Mouse (Mus musculus) gastrocnemius, adult 8-10 months (tissue): Measurements from ENCODE around the gene Phf21a. TPM values are rescaled to one million over a fixed set of nuclear protein-coding genes. Genes with fewer than 3 reads are reported as not detected.

ENCODE experiments used
- DNase-seq, 2 experiments: peaks; one replicate each; pipeline ENCODE4 v3.0.0; 2022; ENCODE audit warnings: low spot score in 2 of 2
- total RNA-seq, 4 experiments: library from RNA; stranded (reverse); gene quantifications; 2 replicates each; pipeline ENCODE4 v1.2.4; 2022

Gene Phf21a
- total RNA-seq, 4 experiments from 2014 or later: 20.7 to 25.6 (median 22.4) TPM

DNA sequence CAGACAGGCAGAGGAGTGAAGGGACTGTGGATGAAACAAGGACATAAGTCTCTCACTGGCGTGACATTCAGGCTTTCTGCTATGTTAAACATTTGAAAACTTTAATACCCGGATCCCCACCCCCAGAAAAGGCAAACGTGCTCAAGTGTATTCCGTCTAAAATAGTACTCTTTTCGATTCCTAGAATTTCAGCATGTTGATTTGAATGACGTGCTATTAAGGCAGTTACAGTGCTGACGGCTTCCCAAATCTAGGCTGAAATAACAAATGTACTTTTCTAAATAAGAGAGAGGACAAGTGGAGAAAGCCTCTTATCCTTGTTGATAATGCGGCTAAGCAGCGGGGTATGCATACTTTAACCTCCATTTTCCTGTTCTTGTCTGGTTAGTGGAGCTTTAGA is 137.1 kb downstream of the Phf21a start:
- DNase-seq: no peak

DNA sequence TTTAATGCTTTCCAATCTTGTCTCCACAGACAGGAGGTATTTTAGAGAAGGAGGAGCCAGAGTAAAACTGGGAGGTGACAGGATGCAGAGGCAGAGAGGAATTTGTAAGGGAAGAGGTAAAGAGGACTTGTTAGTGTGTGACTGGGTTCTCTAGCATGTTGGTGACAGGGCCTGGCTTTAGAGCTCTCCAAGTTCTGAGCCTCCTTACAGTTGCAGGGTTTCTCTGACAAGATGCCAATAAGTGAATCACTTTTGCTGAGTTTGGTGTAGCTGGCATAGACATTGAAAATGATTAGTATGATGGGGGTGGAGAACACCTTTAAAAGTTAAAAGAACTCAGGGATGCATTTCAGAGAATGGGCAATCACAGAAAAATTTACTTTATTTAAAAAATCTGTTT is 138.8 kb downstream of the Phf21a start:
- no peak for DNase-seq

DNA sequence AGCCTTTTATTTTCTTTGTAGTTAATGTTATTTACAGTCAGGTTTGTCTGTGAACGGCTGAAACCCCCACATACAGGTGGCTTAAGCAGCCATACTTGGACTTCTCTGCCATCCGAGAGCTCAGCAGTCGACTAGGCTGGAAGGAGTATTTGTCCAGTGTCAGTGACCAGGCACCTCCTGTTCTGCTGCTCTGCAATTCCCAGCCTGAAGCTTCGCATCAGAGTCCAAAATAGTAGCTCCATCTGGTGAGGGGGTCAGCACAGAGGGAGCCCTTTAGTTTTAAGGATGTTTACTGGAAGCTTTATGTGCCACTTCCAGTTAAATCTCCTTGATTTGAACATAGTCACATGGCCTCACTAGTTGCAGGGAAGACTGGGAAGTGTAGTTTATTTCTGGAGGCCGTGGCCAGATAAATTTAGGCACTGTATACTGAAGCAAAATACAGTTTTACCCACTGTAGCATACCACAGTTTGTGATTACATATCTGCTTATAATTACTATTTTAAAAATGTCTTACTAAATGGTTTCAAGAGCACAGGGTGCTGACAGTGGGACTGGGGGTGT is 141.9 kb downstream of the Phf21a start:
- no peak for DNase-seq

DNA sequence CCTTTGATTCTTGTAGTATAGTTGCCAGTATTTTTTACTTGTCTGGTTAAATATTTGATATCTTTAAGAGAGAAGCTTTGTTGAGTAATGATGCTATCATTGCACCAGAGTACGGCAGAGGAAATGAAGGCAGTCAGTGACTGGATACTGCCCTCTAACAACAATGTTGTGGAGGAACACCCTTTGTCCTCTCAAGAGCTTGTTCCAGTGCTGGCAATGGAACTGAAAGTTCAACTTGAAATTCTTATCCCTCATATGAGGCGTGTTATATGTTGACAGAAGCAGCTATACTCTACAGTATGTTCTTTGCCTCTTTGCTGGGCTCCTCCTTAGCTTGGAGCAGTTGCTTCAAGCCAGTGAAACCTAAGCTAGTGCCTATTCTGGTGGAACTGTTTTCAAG is 147.4 kb downstream of the Phf21a start:
- DNase-seq: no peak

DNA sequence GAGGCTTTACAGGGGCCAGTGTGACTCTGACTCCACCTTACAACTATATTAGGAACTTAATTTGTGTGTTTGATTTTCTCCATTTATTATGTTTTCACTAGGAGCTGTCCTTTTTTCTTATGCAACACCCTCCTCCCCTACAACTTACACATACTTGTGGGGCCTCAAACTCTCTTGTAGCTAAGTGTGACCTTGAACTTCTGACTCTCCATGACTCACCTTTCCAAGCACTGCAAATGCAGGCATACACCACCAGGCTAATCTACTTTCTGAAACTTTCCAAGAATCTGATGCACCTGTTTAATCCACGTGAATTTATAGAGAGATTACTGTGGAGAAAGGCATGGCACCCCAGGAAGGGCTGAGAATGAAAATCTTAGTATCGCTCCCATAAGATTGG is 147.9 kb downstream of the Phf21a start:
- no peak for DNase-seq

DNA sequence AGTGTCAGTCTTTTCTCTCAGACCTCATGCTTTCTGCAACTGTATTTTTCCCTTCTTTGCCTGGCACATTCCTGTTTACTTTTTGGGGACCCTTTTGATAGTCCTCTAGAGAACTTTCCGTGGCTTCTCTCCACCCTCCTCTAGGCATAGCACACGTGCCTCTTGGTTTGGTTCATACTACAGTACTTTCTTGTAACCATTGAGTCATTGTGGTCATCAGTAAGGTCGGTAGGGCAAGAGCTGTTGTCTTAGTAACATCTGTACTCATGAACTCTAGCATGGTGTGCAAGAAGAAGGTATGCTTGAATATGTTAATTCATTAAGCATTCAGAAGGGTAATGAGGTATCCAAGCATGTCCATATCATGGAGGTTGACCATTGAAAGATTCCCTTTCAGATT is 148.4 kb downstream of the Phf21a start:
- no peak for DNase-seq

DNA sequence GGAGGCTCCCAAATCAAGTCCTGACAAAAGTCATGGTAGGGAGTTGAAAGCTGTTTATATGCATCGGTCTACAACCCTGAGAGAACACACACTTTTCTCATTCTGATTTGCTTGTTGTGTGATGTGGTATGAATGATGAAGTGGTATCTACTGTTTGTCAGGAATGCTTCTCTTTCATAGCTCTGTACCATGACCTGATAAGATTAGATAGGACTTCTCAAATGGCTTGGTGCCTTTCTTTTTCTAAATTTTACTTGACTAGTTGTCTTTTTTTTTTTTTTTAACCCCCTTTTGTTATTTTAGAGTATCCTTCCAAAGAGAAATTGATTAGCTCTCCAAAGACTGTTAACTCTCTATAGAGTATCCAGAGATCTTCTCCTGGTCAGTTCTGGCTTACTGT is 153.2 kb downstream of the Phf21a start:
- no peak for DNase-seq

DNA sequence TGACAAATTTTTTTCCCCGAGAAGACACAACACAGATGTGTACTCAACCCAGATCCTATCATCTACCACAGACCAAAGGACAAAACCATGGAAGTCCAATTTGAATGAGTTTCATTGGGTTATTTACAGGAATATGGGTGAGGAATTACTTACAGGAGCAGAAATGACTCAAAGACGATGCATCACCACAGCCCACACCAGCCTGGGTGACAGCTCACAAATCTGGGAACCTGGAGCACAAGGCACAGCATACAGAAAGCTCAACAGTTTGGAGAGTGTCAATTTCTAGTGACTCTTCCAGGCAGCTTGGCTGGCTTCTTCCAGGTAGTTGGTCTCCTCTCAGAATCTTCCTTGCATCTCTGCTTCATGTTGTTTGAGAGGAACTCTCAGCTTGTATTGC is 154.8 kb downstream of the Phf21a start:
- no peak for DNase-seq

DNA sequence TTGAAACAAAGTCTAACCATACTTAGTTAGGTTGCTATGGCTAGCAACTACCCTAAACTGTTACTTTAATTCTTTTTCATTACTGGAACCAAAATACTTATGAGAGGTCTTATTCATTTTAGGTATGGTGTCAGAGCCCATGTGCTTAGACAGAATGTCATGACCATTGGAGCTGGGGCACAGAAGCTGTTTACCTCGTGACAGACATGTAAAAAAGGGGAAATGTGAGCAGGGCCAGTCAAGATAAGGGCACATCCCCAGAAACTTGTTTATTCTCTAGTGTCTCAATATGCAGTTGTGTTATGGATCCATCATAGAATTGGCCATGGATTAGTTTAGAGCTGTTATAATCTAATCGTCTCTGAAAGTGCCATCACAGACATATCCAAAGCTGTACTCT is 157.6 kb downstream of the Phf21a start:
- DNase-seq: no peak

DNA sequence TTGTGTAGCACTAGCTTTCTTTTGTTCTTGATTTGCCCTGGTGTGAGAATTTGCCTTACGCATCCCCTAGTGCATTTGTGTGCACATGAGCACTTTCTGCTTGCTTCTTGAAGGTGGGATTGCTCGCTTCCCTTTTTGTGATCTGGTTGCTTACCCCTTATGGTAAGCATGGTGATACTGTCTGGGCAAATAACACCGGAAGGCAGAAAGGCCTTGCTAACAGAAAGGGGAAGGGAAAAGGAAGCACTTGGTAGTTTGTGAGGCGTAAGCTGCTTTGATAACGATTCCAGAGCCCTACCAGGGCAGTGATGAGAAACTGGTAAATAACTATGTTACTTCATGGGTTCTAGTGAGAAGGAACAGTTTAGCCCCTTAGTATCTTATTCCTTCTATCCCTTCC is 160.9 kb downstream of the Phf21a start:
- DNase-seq: no peak

DNA sequence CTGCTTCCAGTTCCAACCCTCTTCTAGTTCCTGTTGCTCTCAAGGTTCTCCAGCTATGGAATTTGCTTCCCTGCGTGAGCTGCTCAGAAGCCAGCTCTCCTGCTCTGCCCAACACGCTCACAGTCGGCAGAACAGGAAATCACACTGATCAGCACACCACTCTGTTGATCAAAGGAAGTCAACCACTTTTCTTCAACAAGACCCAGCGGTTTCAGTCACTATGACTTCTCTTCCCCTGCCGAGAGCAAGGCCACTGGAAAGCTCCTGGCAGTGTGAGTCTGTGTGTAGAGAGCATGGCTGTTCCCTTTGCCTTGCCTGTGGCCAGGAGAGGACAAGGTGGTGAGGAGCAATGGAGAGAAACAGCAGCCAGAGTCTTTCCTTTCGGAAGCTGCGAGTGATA is 163.2 kb downstream of the Phf21a start:
- no peak for DNase-seq

DNA sequence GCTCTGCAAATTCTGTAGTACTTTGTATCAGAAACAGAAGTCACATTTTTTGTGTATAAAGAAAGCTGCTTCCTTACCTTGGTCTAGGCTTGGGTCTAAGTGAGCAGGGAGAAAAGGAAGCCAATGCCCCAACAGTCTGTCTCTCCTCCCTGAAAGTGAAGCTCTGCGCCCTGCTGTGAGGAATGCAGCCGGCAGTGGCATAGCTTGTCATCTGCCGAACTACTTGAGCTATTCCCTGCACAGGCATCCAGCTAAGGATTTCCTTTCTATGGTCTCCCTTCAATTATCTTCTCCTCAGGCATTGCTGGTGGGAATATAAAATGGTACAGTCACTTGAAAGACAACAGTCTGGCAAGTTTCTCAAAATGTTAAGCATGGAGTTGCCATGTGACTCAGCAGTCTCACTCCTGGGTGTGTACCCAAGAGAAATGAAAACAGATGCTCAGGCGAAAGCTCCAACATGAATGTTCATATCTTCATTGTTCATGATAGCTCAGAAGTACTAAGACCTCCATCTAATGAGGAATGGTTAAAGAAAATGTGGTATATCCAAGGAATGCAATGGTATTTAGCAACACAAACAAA is 164.5 kb downstream of the Phf21a start:
- no peak for DNase-seq

DNA sequence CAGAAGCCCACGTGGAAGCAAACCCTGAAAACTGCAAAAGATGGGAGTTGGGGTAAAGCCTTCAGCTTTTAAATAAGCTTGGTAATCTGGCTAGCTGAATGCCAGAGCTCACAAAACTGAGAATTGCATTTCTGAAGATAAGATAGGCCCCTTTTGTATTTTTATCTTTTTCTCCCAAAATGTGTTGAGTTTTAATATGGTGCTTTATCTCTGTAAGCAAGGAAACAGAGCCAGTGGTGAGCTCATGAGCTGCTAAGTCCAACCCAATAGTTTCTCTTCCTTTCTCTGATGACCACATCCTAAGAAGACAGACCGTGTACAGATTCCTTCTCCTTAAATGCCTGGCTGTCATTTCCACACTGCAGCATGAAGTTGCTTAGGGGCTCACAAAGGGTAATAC is 167.0 kb downstream of the Phf21a start:
- no peak for DNase-seq

DNA sequence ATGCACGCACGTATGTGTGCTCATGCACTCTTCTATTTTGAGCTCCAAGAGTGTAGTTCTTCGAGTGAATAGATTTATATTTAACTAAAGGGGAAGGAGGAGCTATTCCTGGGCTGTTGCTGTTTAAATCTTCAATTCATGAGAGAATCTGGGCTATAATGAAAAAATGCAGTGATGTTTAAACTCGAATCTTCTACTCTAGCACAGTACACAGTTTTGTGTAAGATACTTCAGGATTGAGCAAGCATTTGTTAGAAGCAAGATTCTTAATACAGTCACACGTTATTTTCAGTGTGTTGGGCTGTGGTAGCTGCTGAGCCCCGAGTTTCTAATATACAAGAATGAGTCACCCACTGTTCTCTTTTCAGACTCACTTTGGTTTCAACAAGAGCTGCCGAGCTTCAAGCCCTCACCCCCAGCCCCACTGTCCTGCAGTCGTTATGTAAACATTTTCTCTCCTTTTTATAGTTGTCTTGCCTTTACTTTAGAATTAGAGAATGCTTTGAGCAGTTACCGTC is 173.2 kb downstream of the Phf21a start:
- no peak for DNase-seq

DNA sequence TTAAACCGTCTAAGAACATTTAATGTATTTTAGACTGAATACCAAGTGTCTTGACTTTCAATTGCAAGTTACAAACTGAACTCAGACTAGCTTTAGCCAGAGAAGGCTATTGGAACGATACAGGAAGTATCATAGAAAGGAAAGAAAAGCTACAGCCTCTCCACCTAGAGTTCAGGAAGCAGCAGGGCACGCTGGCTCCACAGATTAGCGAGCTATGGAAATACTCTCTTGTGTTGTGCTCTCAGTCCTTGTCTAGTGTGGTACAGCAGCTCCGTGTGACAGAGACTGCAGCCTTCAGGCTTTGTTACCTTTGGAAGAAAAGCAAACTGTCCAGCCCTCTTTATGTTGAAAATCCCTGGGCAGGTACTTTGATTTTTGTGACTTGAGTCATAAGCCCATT is 176.3 kb downstream of the Phf21a start:
- no peak for DNase-seq

DNA sequence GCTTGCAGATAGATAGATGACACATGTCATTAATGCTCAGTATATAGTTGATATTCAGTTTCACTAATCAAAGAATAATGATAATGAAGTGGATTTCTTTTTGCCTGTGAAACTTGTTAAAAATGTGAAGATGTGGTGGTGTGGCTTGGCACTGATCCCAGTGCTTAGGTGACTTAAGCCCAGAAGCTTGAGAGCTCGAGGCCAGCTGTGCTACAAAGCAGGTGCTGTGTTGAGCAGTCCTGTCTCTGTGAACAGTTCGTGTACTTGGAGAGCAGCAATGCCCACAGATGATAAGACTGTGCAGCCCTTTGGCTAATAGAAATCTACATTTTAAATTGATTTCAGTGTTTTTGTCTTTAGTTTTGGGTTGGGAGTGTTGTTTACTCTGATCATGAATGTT is 179.6 kb downstream of the Phf21a start:
- DNase-seq: no peak

DNA sequence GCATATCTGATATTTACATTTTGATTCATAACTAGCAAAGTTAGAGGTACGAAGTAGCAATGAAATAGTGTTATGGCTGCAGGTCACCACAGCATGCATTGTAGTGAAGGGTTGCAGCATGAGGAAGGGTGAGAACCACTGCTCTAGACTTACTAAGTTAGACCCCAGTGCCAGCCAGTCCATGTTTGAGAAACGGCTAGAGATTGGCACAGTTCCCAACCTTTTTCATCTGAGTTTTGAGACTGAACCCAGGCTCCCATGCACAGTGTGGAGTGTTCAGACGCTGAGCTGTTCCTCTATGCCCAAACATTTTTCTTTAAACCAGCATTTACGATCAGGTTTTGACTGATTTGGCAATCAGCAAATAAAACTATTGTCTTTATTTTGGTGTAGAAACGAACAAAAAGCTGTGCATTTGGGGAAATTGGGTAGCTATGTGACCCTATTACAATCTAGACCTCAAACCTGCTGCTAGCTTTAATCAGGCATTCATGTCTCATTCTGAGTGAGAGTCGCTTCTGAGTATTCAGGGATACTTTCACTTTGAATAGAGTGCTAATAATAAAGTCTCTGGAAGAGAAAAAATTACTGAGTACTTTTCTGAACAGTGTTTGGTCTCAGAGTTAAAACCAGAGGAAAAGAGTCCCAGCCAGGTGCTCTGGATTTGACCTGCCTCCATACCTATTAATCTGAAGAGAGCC is 180.3 kb downstream of the Phf21a start:
- no peak for DNase-seq

DNA sequence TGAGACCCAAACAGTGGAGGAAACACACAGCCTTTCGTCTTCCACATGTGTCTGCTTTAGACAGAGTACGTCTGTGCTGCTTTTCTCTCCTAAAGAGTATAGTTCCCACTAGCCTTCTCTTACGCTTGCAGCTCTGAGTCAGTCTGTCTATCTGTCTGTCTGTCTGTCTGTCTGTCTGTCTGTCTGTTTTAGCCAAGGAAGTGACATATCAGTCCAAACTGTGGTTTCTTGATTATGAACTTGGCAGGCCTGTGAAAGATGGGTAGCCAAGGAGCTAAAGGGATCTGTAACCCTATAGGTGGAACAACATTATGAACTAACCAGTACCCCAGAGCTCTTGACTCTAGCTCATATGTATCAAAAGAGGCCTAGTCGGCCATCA is 180.9 kb downstream of the Phf21a start:
- no peak for DNase-seq

DNA sequence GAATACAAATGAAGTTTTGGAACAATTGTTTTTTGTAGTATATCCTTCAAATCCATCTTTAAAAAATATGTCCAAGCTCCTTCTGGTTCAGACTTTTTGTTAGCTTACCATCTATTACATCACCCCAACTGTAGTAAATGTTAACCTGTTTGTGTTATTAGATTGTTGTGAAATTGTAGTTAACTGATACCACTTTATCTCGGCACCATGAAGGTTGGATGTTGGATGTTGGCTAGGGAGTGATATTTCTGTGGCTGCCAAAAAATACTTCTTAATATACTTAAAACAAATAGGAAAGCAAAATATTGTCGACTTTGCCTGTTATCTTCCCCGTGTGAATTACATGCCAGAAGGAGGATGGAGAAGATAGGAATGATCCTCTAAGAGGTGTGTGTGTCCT is 184.9 kb downstream of the Phf21a start:
- DNase-seq: no peak

DNA sequence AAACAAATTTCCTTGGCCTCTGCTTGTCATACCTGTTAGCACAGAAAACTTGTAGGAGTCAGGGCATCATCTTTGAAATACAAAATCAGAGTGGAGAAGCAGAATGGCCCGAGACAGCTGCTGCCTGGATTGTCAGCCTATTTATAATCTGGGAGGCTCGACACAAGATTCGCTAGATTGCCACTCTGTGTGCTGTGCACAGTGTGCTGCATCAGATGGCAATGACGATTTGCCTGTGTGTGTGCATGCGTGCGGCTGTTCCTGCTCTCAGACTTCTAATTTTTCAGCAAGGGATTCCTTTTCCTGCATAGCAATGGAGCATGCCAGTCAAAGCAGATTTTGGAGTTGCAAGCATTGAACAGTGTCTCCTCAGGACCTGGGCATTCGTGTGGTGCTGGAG is 185.7 kb downstream of the Phf21a start:
- DNase-seq: no peak

DNA sequence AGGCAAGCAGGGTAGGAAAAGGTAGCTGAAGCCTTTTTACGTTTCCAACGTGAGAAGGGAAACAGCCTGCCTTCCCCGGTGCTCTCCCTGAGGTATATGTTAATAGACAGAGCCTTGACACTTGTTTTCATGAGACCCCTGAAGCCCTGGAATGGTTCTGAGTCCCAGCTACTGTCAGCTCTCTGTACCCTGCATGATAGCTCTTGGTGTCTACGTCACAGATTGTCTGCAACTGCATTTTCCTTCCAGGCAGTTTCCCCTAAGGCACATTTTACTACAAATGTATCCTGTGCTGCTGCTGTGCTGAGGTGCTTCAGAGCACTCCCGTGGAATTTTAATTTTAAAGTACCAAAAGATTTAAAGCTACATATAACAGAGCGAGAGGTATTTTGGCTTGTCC is 186.5 kb downstream of the Phf21a start:
- no peak for DNase-seq

DNA sequence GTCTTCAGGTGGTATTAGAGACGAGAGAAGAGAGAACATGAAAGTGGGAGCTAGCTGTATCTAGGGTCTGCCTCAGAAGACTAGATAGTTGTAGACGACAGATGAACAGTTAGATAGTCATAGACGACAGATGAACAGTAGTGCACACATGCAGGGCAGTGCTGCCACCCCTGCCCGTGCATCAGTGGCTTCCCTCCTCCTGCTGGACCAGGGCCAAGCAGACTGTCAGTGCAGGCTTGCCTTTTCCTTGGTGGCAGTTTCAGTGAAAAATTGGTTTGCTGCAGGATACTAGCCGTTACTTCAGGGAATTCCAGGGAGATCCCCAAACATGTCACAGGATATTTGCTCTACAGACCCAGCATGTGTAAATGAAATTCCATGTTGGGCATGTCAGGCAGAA is 192.7 kb downstream of the Phf21a start:
- no peak for DNase-seq

DNA sequence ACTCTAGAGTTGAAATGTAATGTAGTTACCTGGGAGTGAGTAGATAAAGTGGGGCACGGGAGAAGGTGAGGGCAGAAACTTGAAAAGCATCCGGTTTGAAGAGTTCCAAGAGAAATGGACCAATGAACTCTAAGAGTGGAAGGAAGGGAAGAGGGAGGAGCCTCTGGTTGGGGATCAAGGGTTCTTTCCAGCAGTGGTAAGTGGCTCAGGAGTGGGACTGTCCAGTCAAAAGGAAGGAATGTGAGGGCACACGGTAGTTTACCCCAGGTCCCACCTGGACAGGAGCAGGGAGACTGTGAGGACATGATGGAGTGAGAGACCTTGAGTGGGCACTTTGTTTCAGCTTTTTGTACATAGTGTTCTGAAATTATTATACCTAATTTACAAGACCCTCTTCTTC is 196.4 kb downstream of the Phf21a start:
- DNase-seq: no peak
